Mouse (Mus musculus) layer of hippocampus, adult 9-11 months (tissue): ENCODE measurements at regions not wholly inside any gene's neighbourhood (a gene's known extent, or its start where the extent isn't known, plus 50 kb on each side); places are given as distances from the start of the nearest gene placed in this dataset.
"Not testable (repeated sequence)": the region's sequence is repeated elsewhere in the genome, so short reads cannot be mapped to it uniquely, and the experiment has no call there.

ENCODE experiments used
- DNase-seq: peaks from one replicate; pipeline ENCODE4 v3.0.0; 2022

DNA sequence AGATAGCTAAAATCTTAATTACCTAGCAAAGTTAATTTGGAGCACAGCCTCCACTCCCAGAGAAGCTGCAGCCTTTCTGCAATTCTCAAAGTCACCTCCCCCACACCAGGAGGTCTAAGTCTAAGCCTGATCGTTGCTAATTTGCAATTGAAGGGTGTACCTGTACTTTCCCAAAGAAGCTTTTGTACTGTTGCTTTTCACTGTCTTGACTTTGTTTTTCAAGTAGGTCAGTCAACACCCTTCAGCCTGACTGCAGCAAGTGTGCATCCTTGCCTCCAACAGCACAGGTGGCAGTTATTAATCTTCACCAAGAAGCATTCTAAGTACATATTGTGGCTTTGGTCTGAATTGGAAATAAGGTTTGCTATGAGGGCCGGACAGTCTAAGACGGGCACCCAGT is 91.7 kb upstream of the Slc22a30 start:
- not testable (repeated sequence) for DNase-seq

DNA sequence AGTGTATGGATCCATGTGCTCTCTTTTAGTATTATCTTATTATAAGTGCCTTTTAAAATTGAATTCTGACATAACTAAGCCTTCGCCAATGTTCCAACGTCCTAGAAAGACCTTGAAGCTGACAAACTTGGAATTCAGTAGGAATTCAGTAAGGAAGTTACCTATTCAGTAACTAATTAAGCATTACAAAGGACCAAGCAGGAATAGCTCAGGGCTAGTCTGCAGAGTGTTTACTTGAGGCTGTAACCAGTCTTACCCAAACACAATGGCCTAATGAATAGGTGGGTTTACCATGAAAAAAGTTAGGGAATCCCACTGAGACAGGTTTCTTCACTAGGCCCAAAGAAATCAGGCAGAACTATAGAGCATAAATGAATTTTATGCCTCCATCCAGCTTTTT is 92.6 kb upstream of the Slc22a30 start:
- not testable (repeated sequence) for DNase-seq

GRCm38 (mm10) chr19:8517721-8518120 is 73.3 kb upstream of the Slc22a8 start:
- not testable (repeated sequence) for DNase-seq

DNA sequence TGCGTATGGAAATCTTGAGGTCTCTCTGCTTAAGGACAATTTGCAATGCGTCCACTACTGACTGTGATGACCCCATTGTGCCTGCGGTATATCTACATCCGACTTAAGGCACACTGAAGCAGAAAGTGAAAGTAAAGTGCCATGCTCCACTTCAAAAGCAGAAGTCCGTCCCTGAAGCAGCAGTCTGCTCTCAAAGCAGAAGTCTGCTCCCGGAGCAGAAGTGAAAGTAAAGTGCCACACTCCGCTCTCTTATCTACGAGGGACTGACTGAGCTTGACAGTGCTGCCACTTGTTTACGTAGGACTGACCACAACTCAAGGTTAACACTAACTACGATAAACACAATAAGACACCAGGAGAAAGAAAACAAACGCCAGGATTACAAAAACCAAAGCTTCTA is 72.8 kb upstream of the Slc22a8 start:
- peak; percentile 54 for DNase-seq

DNA sequence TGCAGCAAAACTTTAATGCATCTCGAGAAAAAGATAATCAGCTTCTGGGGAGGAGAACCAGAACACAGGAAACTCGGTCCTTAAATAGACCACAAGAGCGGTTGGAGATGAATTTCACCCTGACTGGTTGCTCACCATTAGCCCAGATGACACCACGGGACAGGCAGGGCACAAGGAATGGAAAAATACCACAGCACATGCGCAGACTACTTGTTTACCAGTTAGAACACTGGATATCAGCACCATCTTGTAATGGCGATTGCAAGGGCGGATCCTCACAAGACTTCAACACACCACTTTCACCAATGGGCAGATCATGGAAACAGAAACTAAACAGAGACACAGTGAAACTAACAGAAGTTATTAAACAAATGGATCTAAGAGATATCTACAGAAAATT is 72.1 kb upstream of the Slc22a8 start:
- not testable (repeated sequence) for DNase-seq

- no peak for DNase-seq
Observed at GRCm38 (mm10) chr19:8534597-8534996, 56.5 kb upstream of the Slc22a8 start.

GRCm38 (mm10) chr19:8536085-8536484 is 55.0 kb upstream of the Slc22a8 start:
- DNase-seq = no peak
